Comparison of ENCODE assay signal across 7 mouse cellular contexts in genomic region chr15:79110031-79110430, GRCm38 (mm10). TPM values are rescaled to one million over a fixed set of nuclear protein-coding genes. Genes with fewer than 3 reads are reported as not detected.
A peak's percentile ranks its signal among the peaks of the same experiment; 100 is the strongest.
DNase-seq lines count a peak whose midpoint lies in the region; ATAC-seq lines count a peak whose summit lies in the region.

No protein-coding gene starts in this region.

- ATAC-seq in neural tube, embryonic 11.5 days (ENCODE audit: insufficient read depth, low FRiP score, low TSS enrichment), result no peak
- ATAC-seq in forebrain, embryonic 13.5 days, result no peak
- no peak for ATAC-seq in liver, embryonic 11.5 days (replicated peaks; ENCODE audit: low FRiP score)
- ATAC-seq in stomach, embryonic 16.5 days (ENCODE audit: insufficient read depth, low FRiP score), result no peak

- no peak for DNase-seq in neural tube, embryonic 11.5 days (ENCODE audit: low spot score)
- no peak for DNase-seq in neural tube, embryonic 10.5 days (ENCODE audit: extremely low spot score, low spot score)
- DNase-seq in liver, embryonic 11.5 days (ENCODE audit: low spot score), result no peak
- no peak for DNase-seq in spleen, postnatal 4 days (ENCODE audit: low spot score in 2 of 2)
- DNase-seq in cerebellum, adult 9-11 months, result no peak

- peak overlapping the region; percentile 99 for H3K4me2 ChIP-seq in neural tube, embryonic 11.5 days (ENCODE audit: low read depth)
- H3K4me2 ChIP-seq in forebrain, embryonic 13.5 days, result peak overlapping the region; percentile 96
- peak overlapping the region; percentile 99 for H3K4me2 ChIP-seq in liver, embryonic 11.5 days
- H3K4me2 ChIP-seq in stomach, embryonic 16.5 days (ENCODE audit: low read depth, low read length), result peak overlapping the region; percentile 78

- H3K36me3 ChIP-seq in neural tube, embryonic 11.5 days (ENCODE audit: control insufficient read depth, insufficient read depth, low read length), result peaks cover 3% of the 10 kb centered on the region; the same call in 1 of the 2 replicates
- H3K36me3 ChIP-seq in forebrain, embryonic 13.5 days (ENCODE audit: poor library complexity, severe bottlenecking), result peaks cover 1% of the 10 kb centered on the region; the same call in 1 of the 2 replicates
- peaks cover 4% of the 10 kb centered on the region; the same call in 1 of the 2 replicates for H3K36me3 ChIP-seq in liver, embryonic 11.5 days (ENCODE audit: control insufficient read depth, insufficient read depth, low read length)
- no peaks in the 10 kb centered on the region for H3K36me3 ChIP-seq in stomach, embryonic 16.5 days (ENCODE audit: control insufficient read depth, insufficient read depth, low read length)

- H3K9ac ChIP-seq in neural tube, embryonic 11.5 days (ENCODE audit: low read length), result no peak overlapping the region; the same call in 1 of the 2 replicates
- H3K9ac ChIP-seq in forebrain, embryonic 13.5 days, result peak overlapping the region; percentile 89
- peak overlapping the region; percentile 93; the same call in 1 of the 2 replicates for H3K9ac ChIP-seq in liver, embryonic 11.5 days (ENCODE audit: low read depth, low read length)
- H3K9ac ChIP-seq in stomach, embryonic 16.5 days (ENCODE audit: low read length), result peak overlapping the region; percentile 95

- H3K4me1 ChIP-seq in neural tube, embryonic 11.5 days (ENCODE audit: control insufficient read depth, insufficient read depth, low read length), result peaks cover 4% of the 10 kb centered on the region; the same call in 1 of the 2 replicates
- peaks cover 34% of the 10 kb centered on the region for H3K4me1 ChIP-seq in forebrain, embryonic 13.5 days
- peaks cover 27% of the 10 kb centered on the region for H3K4me1 ChIP-seq in liver, embryonic 11.5 days (replicated peaks; ENCODE audit: control insufficient read depth, insufficient read depth, low read length)
- peaks cover 21% of the 10 kb centered on the region for H3K4me1 ChIP-seq in stomach, embryonic 16.5 days (ENCODE audit: control insufficient read depth, insufficient read depth, low read length)

- H3K27me3 ChIP-seq in neural tube, embryonic 11.5 days (ENCODE audit: control insufficient read depth, insufficient read depth, low read length), result no peaks in the 10 kb centered on the region
- H3K27me3 ChIP-seq in forebrain, embryonic 13.5 days, result peaks cover 2% of the 10 kb centered on the region; the same call in 1 of the 2 replicates
- no peaks in the 10 kb centered on the region for H3K27me3 ChIP-seq in liver, embryonic 11.5 days (replicated peaks; ENCODE audit: control insufficient read depth, insufficient read depth, low read length)
- H3K27me3 ChIP-seq in stomach, embryonic 16.5 days (ENCODE audit: control insufficient read depth, insufficient read depth, low read length), result no peaks in the 10 kb centered on the region

- 19% methylated on average over 9 of the region's 9 CpGs for WGBS in neural tube, embryonic 11.5 days
- WGBS in forebrain, embryonic 13.5 days, result 22% methylated on average over 9 of the region's 9 CpGs
- 15% methylated on average over 9 of the region's 9 CpGs for WGBS in liver, embryonic 11.5 days
- 23% methylated on average over 9 of the region's 9 CpGs for WGBS in stomach, embryonic 16.5 days

- H3K9me3 ChIP-seq in neural tube, embryonic 11.5 days (ENCODE audit: control insufficient read depth, low read length), result no peaks in the 10 kb centered on the region
- no peaks in the 10 kb centered on the region for H3K9me3 ChIP-seq in forebrain, embryonic 13.5 days (replicated peaks)
- no peaks in the 10 kb centered on the region for H3K9me3 ChIP-seq in liver, embryonic 11.5 days (ENCODE audit: control insufficient read depth, low read length)
- no peaks in the 10 kb centered on the region for H3K9me3 ChIP-seq in stomach, embryonic 16.5 days (replicated peaks; ENCODE audit: control insufficient read depth, low read length)

- H3K4me3 ChIP-seq in neural tube, embryonic 11.5 days (ENCODE audit: low read depth, low read length), result peak overlapping the region; percentile 81
- peak overlapping the region; percentile 90 for H3K4me3 ChIP-seq in forebrain, embryonic 13.5 days
- H3K4me3 ChIP-seq in liver, embryonic 11.5 days (ENCODE audit: low read depth, low read length), result peak overlapping the region; percentile 84
- peak overlapping the region; percentile 91 for H3K4me3 ChIP-seq in stomach, embryonic 16.5 days (replicated peaks; ENCODE audit: low read length)

- H3K27ac ChIP-seq in neural tube, embryonic 11.5 days (ENCODE audit: low read depth, low read length), result no peak overlapping the region
- no peak overlapping the region for H3K27ac ChIP-seq in forebrain, embryonic 13.5 days
- H3K27ac ChIP-seq in liver, embryonic 11.5 days (ENCODE audit: low read depth, low read length), result no peak overlapping the region
- peak overlapping the region; percentile 96 for H3K27ac ChIP-seq in stomach, embryonic 16.5 days (ENCODE audit: low read length)

RNA-seq across cellular contexts. Expression of gene Micall1, which starts 1.3 kb away (rescaled TPM):
- polyA plus RNA-seq in neural tube, embryonic 11.5 days (2014; fragmentation: Nextera tagmentation; extraction: Ambion mirVana), result 6.8 and 7.9 TPM in 2 replicates
- polyA plus RNA-seq in forebrain, embryonic 13.5 days (2015; fragmentation: Nextera tagmentation; extraction: Ambion mirVana), result 5.4 and 6.5 TPM in 2 replicates
- 4.1 and 5.7 TPM in 2 replicates for polyA plus RNA-seq in liver, embryonic 11.5 days (2014; fragmentation: Nextera tagmentation; extraction: Ambion mirVana)
- polyA plus RNA-seq in stomach, embryonic 16.5 days (2015; fragmentation: Nextera tagmentation; extraction: Ambion mirVana), result 10.4 and 11.2 TPM in 2 replicates

RNA-seq across cellular contexts. Expression of gene Polr2f, which starts 30.8 kb away (rescaled TPM):
- 301 and 311 TPM in 2 replicates for polyA plus RNA-seq in neural tube, embryonic 11.5 days (2014; fragmentation: Nextera tagmentation; extraction: Ambion mirVana)
- 300 and 353 TPM in 2 replicates for polyA plus RNA-seq in forebrain, embryonic 13.5 days (2015; fragmentation: Nextera tagmentation; extraction: Ambion mirVana)
- polyA plus RNA-seq in liver, embryonic 11.5 days (2014; fragmentation: Nextera tagmentation; extraction: Ambion mirVana), result 432 and 463 TPM in 2 replicates
- polyA plus RNA-seq in stomach, embryonic 16.5 days (2015; fragmentation: Nextera tagmentation; extraction: Ambion mirVana), result 281 and 302 TPM in 2 replicates

RNA-seq across cellular contexts. Expression of gene 1700088E04Rik, which starts 31.0 kb away (rescaled TPM):
- polyA plus RNA-seq in neural tube, embryonic 11.5 days (2014; fragmentation: Nextera tagmentation; extraction: Ambion mirVana), result 8.8 and 9.4 TPM in 2 replicates
- 12.1 and 13.7 TPM in 2 replicates for polyA plus RNA-seq in forebrain, embryonic 13.5 days (2015; fragmentation: Nextera tagmentation; extraction: Ambion mirVana)
- polyA plus RNA-seq in liver, embryonic 11.5 days (2014; fragmentation: Nextera tagmentation; extraction: Ambion mirVana), result 1.8 and 2.2 TPM in 2 replicates
- polyA plus RNA-seq in stomach, embryonic 16.5 days (2015; fragmentation: Nextera tagmentation; extraction: Ambion mirVana), result 6.9 and 7.3 TPM in 2 replicates

RNA-seq across cellular contexts. Expression of gene Eif3l, which starts 35.1 kb away (rescaled TPM):
- polyA plus RNA-seq in neural tube, embryonic 11.5 days (2014; fragmentation: Nextera tagmentation; extraction: Ambion mirVana), result 250 and 259 TPM in 2 replicates
- 207 and 215 TPM in 2 replicates for polyA plus RNA-seq in forebrain, embryonic 13.5 days (2015; fragmentation: Nextera tagmentation; extraction: Ambion mirVana)
- 257 and 291 TPM in 2 replicates for polyA plus RNA-seq in liver, embryonic 11.5 days (2014; fragmentation: Nextera tagmentation; extraction: Ambion mirVana)
- 208 and 211 TPM in 2 replicates for polyA plus RNA-seq in stomach, embryonic 16.5 days (2015; fragmentation: Nextera tagmentation; extraction: Ambion mirVana)

RNA-seq across cellular contexts. Expression of gene Ankrd54, which starts 47.3 kb away (rescaled TPM):
- 59.5 and 65.6 TPM in 2 replicates for polyA plus RNA-seq in neural tube, embryonic 11.5 days (2014; fragmentation: Nextera tagmentation; extraction: Ambion mirVana)
- 53.0 and 53.9 TPM in 2 replicates for polyA plus RNA-seq in forebrain, embryonic 13.5 days (2015; fragmentation: Nextera tagmentation; extraction: Ambion mirVana)
- polyA plus RNA-seq in liver, embryonic 11.5 days (2014; fragmentation: Nextera tagmentation; extraction: Ambion mirVana), result 57.2 and 61.5 TPM in 2 replicates
- polyA plus RNA-seq in stomach, embryonic 16.5 days (2015; fragmentation: Nextera tagmentation; extraction: Ambion mirVana), result 35.7 and 35.8 TPM in 2 replicates
